Mouse (Mus musculus) forebrain, embryonic 11.5 days (tissue): ENCODE measurements around the gene Uvrag. TPM values are rescaled to one million over a fixed set of nuclear protein-coding genes. Genes with fewer than 3 reads are reported as not detected.
A peak's percentile ranks its signal among the peaks of the same experiment; 100 is the strongest.

Source experiments
- ATAC-seq: fragments of 200-750 bp; cut with Nextera tagmentation; replicated peaks from 2 replicates; pipeline ENCODE4 v1.8.0; 2017; ENCODE audit warnings: moderate TSS enrichment; ENCODE audit not compliant: low FRiP score
- DNase-seq: peaks from one replicate; pipeline ENCODE4 v3.0.0-alpha.2; 2017; ENCODE audit warnings: low spot score
- H3K27ac ChIP-seq: fragments of 300-500 bp; sonication (generic); 2 replicates; pipeline ENCODE4 v1.5.1; 2014; ENCODE audit warnings: low read depth, low read length
- H3K27me3 ChIP-seq: fragments of 300-500 bp; sonication (generic); 2 replicates; pipeline ENCODE4 v1.6.1; 2014; ENCODE audit warnings: mild to moderate bottlenecking, low read length, mixed read lengths; ENCODE audit not compliant: control insufficient read depth, insufficient read depth
- H3K36me3 ChIP-seq: fragments of 300-500 bp; sonication (generic); 2 replicates; pipeline ENCODE4 v1.6.1; 2014; ENCODE audit warnings: mild to moderate bottlenecking, low read length, moderate library complexity, mixed read lengths; ENCODE audit not compliant: control insufficient read depth, insufficient read depth
- H3K4me1 ChIP-seq: fragments of 300-500 bp; sonication (generic); replicated peaks from 2 replicates; pipeline ENCODE4 v1.6.1; 2014; ENCODE audit warnings: low read length, mixed read lengths; ENCODE audit not compliant: control insufficient read depth, insufficient read depth
- H3K4me2 ChIP-seq: fragments of 300-500 bp; sonication (generic); 2 replicates; pipeline ENCODE4 v1.6.1; 2014; ENCODE audit warnings: low read depth, mild to moderate bottlenecking, low read length, moderate library complexity, mixed read lengths; ENCODE audit not compliant: severe bottlenecking
- H3K4me3 ChIP-seq: fragments of 300-500 bp; sonication (generic); 2 replicates; pipeline ENCODE4 v1.5.1; 2014; ENCODE audit warnings: low read depth, low read length
- H3K9ac ChIP-seq: fragments of 300-500 bp; sonication (generic); 2 replicates; pipeline ENCODE4 v1.6.1; 2014; ENCODE audit warnings: low read length
- H3K9me3 ChIP-seq: fragments of 300-500 bp; sonication (generic); 2 replicates; pipeline ENCODE4 v1.6.1; 2016; ENCODE audit warnings: low read length, mixed read lengths; ENCODE audit not compliant: control insufficient read depth
- WGBS: fragments of 180-500 bp; shearing (Covaris S2); extraction: QIAGEN DNeasy Blood & Tissue Kit; methylation state at CpG from one replicate; pipeline ENCODE4 v1.1.7; 2014; 5-methylcytosine and 5-hydroxymethylcytosine counted together
- polyA plus RNA-seq: library from polyadenylated mRNA; unstranded; fragments of >200 nt; fragmentation: Nextera tagmentation; extraction: Ambion mirVana; gene quantifications from 2 replicates; pipeline ENCODE4 v1.2.1, GENCODE M21; 2014

Gene Uvrag
- polyA plus RNA-seq, 1 experiment from 2014 or later = 12.2 TPM

DNA sequence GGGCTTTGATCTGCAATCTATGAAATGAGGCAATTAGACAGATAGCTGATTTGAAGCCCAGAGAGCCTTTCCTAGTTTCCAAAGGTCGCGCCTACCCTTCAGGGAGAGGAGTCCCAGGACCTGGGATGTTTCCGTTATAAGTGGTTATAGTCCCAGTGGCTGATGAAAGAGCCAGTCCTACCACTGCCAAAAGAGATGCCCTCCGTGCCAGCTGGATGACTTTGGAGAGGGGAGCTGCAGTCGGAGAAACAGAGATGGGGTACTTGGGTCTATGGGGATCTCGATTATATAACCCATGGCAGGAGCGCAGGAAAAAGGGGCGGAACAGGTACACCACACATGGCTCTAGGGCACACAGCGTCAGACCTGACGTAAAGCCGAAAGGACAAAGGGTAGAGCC lies 21.0 kb upstream of the Uvrag start:
- no peak overlapping the region for H3K4me2 ChIP-seq
- 90% methylated on average over 11 of the region's 11 CpGs for WGBS
- H3K36me3 ChIP-seq = no peaks in the 10 kb centered on the region
- H3K27ac ChIP-seq = no peak overlapping the region
- no peak for ATAC-seq
- H3K9me3 ChIP-seq = no peaks in the 10 kb centered on the region
- H3K4me1 ChIP-seq = no peaks in the 10 kb centered on the region
- no peak overlapping the region for H3K4me3 ChIP-seq
- DNase-seq = no peak
- no peaks in the 10 kb centered on the region for H3K27me3 ChIP-seq
- no peak overlapping the region for H3K9ac ChIP-seq

DNA sequence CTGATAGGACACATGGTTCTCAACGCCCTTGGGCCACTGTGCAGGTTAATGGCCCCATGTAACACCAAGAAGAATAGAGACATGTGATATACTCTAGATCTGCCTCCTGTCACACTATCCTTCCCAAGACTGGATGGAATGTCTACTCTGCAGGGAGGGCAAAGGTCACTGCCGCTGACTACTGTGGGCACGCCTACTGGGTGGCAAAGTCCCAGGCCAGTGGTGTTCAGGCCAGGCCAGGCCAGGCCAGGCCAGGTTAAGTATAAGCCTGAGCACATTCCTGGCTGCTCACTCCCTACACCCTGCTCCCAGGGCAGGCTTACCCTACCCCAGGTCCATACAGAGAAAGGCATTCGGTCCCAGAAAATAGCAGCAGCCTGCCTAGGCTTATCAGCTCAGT lies 20.6 kb upstream of the Uvrag start:
- no peak for ATAC-seq

GRCm38 (mm10) chr7:99160995-99161394 lies 20.1 kb upstream of the Uvrag start:
- Histone ChIP-seq H3K9me3 (no peaks in the 10 kb centered on the region), H3K27me3 (no peaks in the 10 kb centered on the region), H3K4me2 (no peak overlapping the region), H3K36me3 (no peaks in the 10 kb centered on the region), H3K27ac (no peak overlapping the region), H3K4me1 (peaks cover under 1% of the 10 kb centered on the region; the same call in 1 of the 2 replicates), H3K9ac (no peak overlapping the region), H3K4me3 (no peak overlapping the region)
- WGBS = 83% methylated on average over 7 of the region's 7 CpGs
- DNase-seq (no peak), ATAC-seq (no peak)

More for the DNA sequence above, 20.6 kb upstream of the Uvrag start:
- Histone ChIP-seq H3K36me3 (no peaks in the 10 kb centered on the region), H3K9ac (no peak overlapping the region), H3K27me3 (no peaks in the 10 kb centered on the region), H3K4me2 (no peak overlapping the region), H3K4me1 (no peaks in the 10 kb centered on the region), H3K27ac (no peak overlapping the region), H3K9me3 (no peaks in the 10 kb centered on the region), H3K4me3 (no peak overlapping the region)
- WGBS = 58% methylated on average over 4 of the region's 4 CpGs
- DNase-seq = no peak

- H3K9me3 ChIP-seq = no peaks in the 10 kb centered on the region
- H3K27ac ChIP-seq = no peak overlapping the region
- no peaks in the 10 kb centered on the region for H3K27me3 ChIP-seq
- no peak overlapping the region for H3K4me3 ChIP-seq
- 68% methylated on average over 2 of the region's 2 CpGs for WGBS
- ATAC-seq (no peak), DNase-seq (no peak)
- H3K4me1 ChIP-seq = peaks cover 7% of the 10 kb centered on the region; the same call in 1 of the 2 replicates
- H3K4me2 ChIP-seq = no peak overlapping the region
- H3K36me3 ChIP-seq = no peaks in the 10 kb centered on the region
- no peak overlapping the region for H3K9ac ChIP-seq
These were observed 18.5 kb upstream of the Uvrag start for GRCm38 (mm10) chr7:99159446-99159845.

GRCm38 (mm10) chr7:99158904-99159303 lies 18.0 kb upstream of the Uvrag start:
- Histone ChIP-seq H3K4me2 (no peak overlapping the region), H3K27me3 (no peaks in the 10 kb centered on the region), H3K9me3 (no peaks in the 10 kb centered on the region), H3K4me1 (peaks cover 7% of the 10 kb centered on the region; the same call in 1 of the 2 replicates), H3K27ac (no peak overlapping the region), H3K4me3 (no peak overlapping the region), H3K9ac (no peak overlapping the region), H3K36me3 (no peaks in the 10 kb centered on the region)
- WGBS = 66% methylated on average over 5 of the region's 5 CpGs
- ATAC-seq = no peak
- DNase-seq = no peak

GRCm38 (mm10) chr7:99158011-99158410 lies 17.1 kb upstream of the Uvrag start:
- H3K4me2 ChIP-seq = no peak overlapping the region
- peaks cover 7% of the 10 kb centered on the region; the same call in 1 of the 2 replicates for H3K4me1 ChIP-seq
- no peak for ATAC-seq
- no peak overlapping the region for H3K4me3 ChIP-seq
- no peaks in the 10 kb centered on the region for H3K9me3 ChIP-seq
- H3K9ac ChIP-seq = no peak overlapping the region
- 91% methylated on average over 8 of the region's 8 CpGs for WGBS
- no peak for DNase-seq
- no peaks in the 10 kb centered on the region for H3K36me3 ChIP-seq
- H3K27me3 ChIP-seq = no peaks in the 10 kb centered on the region
- no peak overlapping the region for H3K27ac ChIP-seq

- peaks cover 7% of the 10 kb centered on the region; the same call in 1 of the 2 replicates for H3K4me1 ChIP-seq
- no peaks in the 10 kb centered on the region for H3K9me3 ChIP-seq
- no peak overlapping the region for H3K4me2 ChIP-seq
- DNase-seq = no peak
- no peak overlapping the region for H3K27ac ChIP-seq
- no peak overlapping the region for H3K9ac ChIP-seq
- H3K27me3 ChIP-seq = no peaks in the 10 kb centered on the region
- no peak for ATAC-seq
- no peaks in the 10 kb centered on the region for H3K36me3 ChIP-seq
- WGBS = 88% methylated on average over 10 of the region's 10 CpGs
- H3K4me3 ChIP-seq = no peak overlapping the region
These were observed 15.8 kb upstream of the Uvrag start for GRCm38 (mm10) chr7:99156737-99157136.

DNA sequence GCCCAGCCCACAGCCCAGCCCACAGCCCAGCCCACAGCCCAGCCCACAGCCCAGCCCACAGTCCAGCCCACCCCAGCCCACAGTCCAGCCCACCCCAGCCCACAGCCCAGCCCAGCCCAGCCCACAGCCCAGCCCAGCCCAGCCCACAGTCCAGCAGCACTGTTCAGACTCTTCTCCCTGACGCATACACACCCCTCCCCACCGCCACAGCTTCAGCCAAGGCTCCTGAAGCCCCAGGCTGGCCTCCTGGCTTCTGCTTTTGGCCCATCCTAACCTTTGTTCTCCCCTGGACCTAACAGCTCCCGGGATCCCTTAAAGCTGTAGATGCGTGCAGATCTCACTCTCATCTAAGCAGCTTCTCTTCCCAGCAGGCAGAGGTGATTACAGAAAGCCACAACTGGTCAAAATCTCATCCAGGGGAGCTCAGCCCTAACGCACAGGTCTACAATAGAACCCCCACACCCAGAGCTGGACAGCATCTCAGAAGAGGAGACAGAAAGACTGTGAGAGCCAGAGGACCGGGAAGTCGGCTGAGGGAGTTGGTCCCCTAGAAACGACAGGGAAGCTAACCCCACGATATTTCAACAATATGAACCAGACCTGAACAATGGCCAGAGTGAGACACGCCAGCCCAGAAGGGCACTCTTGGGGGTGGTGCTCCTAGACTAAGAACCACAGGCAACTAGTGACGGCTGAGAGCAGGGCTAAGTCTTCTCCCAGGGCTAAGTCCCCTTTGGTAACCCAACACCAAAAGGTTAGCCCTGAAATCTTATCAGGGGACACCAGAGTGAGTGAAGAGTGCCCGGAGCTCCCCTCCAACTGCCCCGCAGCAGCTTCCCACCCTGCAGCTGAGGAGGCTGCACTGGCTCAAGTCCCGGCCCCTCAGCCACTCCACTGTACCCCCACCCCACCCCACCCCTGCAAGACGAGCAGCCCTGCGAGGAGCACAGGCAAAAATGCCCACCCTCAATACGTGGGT lies 14.7 kb upstream of the Uvrag start:
- Histone ChIP-seq H3K9me3 (no peaks in the 10 kb centered on the region), H3K27ac (peak overlapping the region; percentile 18; the same call in 1 of the 2 replicates), H3K36me3 (no peaks in the 10 kb centered on the region), H3K4me2 (peak overlapping the region; percentile 34; the same call in 1 of the 2 replicates), H3K27me3 (no peaks in the 10 kb centered on the region), H3K4me3 (peak overlapping the region; percentile 1; the same call in 1 of the 2 replicates), H3K9ac (peak overlapping the region; percentile 32; the same call in 1 of the 2 replicates), H3K4me1 (peaks cover 7% of the 10 kb centered on the region; the same call in 1 of the 2 replicates)
- peak; percentile 75 for ATAC-seq
- 22% methylated on average over 17 of the region's 17 CpGs for WGBS
- DNase-seq = peak; percentile 88
